Comparison of ENCODE assay signal across 24 mouse cellular contexts in genomic region chr2:78973811-78974210, GRCm38 (mm10).
"Had no signal": no experiment of that assay in that cellular context is flagged by ENCODE, and none has a peak within 500 bp of the region (broad histone marks: within the 10 kb centered on the region; RNA-seq: fewer than 3 reads in every experiment).

No protein-coding gene starts in this region.

- H3K27ac ChIP-seq: heart, adult 2 months; hindbrain, embryonic 10.5 days; hindbrain, embryonic 12.5 days; hindbrain, embryonic 15.5 days; hindbrain, postnatal 0 days; layer of hippocampus, adult 2 months; limb, embryonic 13.5 days; limb, embryonic 15.5 days; liver, embryonic 12.5 days; liver, embryonic 14.5 days had no signal

- H3K4me2 ChIP-seq: heart, embryonic 12.5 days; hindbrain, embryonic 12.5 days; hindbrain, embryonic 15.5 days; limb, embryonic 13.5 days; limb, embryonic 15.5 days; liver, embryonic 12.5 days had no signal

- H3K27me3 ChIP-seq: heart, embryonic 12.5 days; hindbrain, embryonic 12.5 days; hindbrain, embryonic 15.5 days; limb, embryonic 13.5 days; limb, embryonic 15.5 days; liver, embryonic 12.5 days had no signal

- H3K36me3 ChIP-seq: heart, embryonic 12.5 days; hindbrain, embryonic 10.5 days; hindbrain, embryonic 12.5 days; hindbrain, embryonic 15.5 days; limb, embryonic 13.5 days; limb, embryonic 15.5 days; liver, embryonic 12.5 days had no signal

- ATAC-seq: hindbrain, postnatal 0 days; intestine, embryonic 16.5 days; liver, embryonic 12.5 days had no signal

- H3K4me1 ChIP-seq: heart, embryonic 12.5 days; hindbrain, embryonic 10.5 days; hindbrain, embryonic 12.5 days; hindbrain, embryonic 15.5 days; limb, embryonic 15.5 days; liver, embryonic 12.5 days had no signal

- DNase-seq: gastrocnemius, postnatal 14 days; gastrocnemius, postnatal 36 days; heart, adult 11 months; heart, adult 2 months; heart, postnatal 10 days; heart, postnatal 4 days; kidney, adult 11 months; kidney, adult 8-10 months; kidney, postnatal 10 days; kidney, postnatal 25 days; kidney, postnatal 4 days; left cerebral cortex, postnatal 4 days; lung, adult 18-20 months had no signal

- H3K9me3 ChIP-seq: heart, embryonic 12.5 days; hindbrain, embryonic 10.5 days; hindbrain, embryonic 12.5 days; hindbrain, embryonic 15.5 days; limb, embryonic 13.5 days; limb, embryonic 15.5 days; liver, embryonic 12.5 days had no signal

- H3K9ac ChIP-seq: heart, embryonic 12.5 days; hindbrain, embryonic 12.5 days; hindbrain, embryonic 15.5 days; limb, embryonic 13.5 days; limb, embryonic 15.5 days; liver, embryonic 12.5 days; liver, embryonic 14.5 days had no signal

- H3K4me3 ChIP-seq: heart, adult 2 months; heart, embryonic 12.5 days; hindbrain, embryonic 10.5 days; hindbrain, embryonic 12.5 days; hindbrain, embryonic 15.5 days; layer of hippocampus, adult 2 months; limb, embryonic 13.5 days; limb, embryonic 15.5 days; liver, embryonic 12.5 days had no signal
